Mouse (Mus musculus) heart, postnatal 25 days (tissue): ENCODE results near the gene Gm44579. TPM values are rescaled to one million over a fixed set of nuclear protein-coding genes. Genes with fewer than 3 reads are reported as not detected.

Experiments
- DNase-seq: peaks from one replicate; pipeline ENCODE4 v3.0.0; 2022; ENCODE audit warnings: low spot score
- intact Hi-C: fragments of 180-260 bp; cut with DNase I; formaldehyde crosslinking; loops from one replicate; pipeline ENCODE4 v1.15.1; 2025
- total RNA-seq, 2 experiments: library from RNA; stranded (reverse); gene quantifications; 2 replicates each; pipeline ENCODE4 v1.2.3; 2021

Gm44579 gene
- total RNA-seq, 2 experiments from 2014 or later, result not detected

DNA sequence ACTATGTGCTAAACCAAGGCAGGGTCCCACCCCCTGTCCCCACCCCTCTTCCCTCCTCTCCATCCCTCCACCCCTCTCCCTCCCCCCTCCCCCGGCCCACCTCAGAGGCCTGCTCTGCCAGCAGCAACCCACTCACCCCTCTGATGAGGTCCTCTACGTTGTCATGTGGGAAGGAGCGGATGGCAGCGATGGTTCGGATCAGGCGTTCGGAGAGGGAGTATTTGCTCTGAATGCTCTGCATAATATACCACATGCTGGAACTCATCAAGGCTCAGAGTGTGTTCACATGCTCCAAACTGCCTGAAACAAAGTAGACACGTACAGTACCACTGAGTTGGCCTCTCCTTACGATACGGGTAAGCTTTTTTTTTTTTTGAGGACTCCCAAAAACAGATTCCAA, 78.3 kb downstream of the Gm44579 start:
- intact Hi-C loops, result no loop called here
- DNase-seq, result no peak

DNA sequence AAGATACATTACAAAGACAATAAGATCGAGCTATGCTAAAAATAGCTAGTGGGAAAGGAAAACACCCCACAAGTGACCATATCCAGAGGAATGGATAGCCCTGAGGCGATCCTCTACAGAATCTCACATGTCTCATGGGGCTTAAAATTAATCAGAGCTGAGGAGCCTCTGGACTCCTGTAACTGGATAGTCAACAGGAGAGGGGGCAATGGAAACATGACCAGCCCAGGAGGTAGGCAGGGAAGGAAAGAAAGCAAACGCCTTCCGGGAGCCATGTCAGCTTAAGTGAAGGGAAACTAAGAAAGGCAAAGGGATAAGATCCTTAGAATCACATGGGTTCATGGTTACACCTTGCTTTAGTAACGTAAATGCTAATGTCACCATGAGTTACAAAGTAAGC, 80.0 kb downstream of the Gm44579 start:
- intact Hi-C loops, result no loop called here
- no peak for DNase-seq

DNA sequence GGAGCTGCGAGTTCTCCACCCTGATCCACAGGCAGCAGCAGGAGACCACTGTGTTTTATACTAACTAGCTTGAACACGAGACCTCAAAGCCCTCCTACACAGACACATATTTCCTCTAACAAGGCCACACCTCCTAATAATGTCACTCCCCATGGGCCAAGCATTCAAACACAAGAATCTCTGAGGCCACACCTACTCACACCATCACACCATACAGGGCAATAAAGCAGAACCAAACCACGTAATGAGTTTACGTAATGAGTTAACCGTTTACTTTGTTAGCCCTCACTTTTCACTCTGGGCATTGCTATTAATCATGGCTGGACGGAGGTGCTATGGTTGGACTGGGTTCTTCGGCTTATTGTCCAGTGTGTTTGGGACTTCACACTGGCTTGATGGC, 81.0 kb downstream of the Gm44579 start:
- intact Hi-C loops, result no loop called here
- no peak for DNase-seq

DNA sequence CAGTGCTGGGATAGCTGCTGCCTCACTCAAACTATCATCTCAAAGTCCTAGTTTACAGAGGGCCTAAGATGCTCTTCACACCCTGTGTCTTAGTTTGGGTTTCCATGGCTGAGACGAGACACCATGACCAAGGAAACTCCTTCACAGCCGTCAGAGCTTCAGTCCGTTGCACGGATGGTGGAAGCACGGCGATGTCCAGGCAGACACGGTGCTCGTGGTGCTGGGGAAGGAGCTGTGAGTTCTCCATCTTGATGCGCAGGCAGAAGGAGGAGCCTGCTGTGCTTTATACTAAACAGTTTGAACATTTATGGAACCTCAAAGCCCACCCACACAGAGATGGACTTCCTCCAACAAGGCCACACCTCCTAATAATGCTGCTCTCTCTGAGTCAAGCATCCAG, 83.9 kb downstream of the Gm44579 start:
- intact Hi-C loops, result no loop called here
- no peak for DNase-seq

Other genes starting within 250 kb of the Gm44579 start
- under 1 TPM; 0.36 to 0.52 TPM for gene Col2a1, start 216.3 kb downstream of the Gm44579 start, total RNA-seq
- 100 to 1,000 TPM; 887 to 925 TPM for gene Pfkm, start 128.4 kb downstream of the Gm44579 start, total RNA-seq
- 10 to 100 TPM in 1 of 2 experiments, 1 to 10 TPM in 1; 9.9 to 10.2 TPM for gene Senp1, start 127.2 kb downstream of the Gm44579 start, total RNA-seq
- gene Asb8, start 55.4 kb downstream of the Gm44579 start, total RNA-seq, result 100 to 1,000 TPM; 102 to 106 TPM
- gene Ccdc184, start 53.8 kb downstream of the Gm44579 start, total RNA-seq, result under 1 TPM; 0.81 to 0.91 TPM
- not detected for gene Olfr288, start 25.4 kb downstream of the Gm44579 start, total RNA-seq
- gene Olfr287, start 79 bp upstream of the Gm44579 start, total RNA-seq, result not detected
- gene Olfr286, start 13.5 kb upstream of the Gm44579 start, total RNA-seq, result not detected
- not detected for gene H1fnt, start 36.3 kb upstream of the Gm44579 start, total RNA-seq
- gene Zfp641, start 75.2 kb upstream of the Gm44579 start, total RNA-seq, result 1 to 10 TPM; 5.3 to 6.2 TPM
- not detected for gene Olfr285, start 96.4 kb upstream of the Gm44579 start, total RNA-seq
- not detected for gene Olfr284, start 120.0 kb upstream of the Gm44579 start, total RNA-seq
- not detected for gene Olfr283, start 160.0 kb upstream of the Gm44579 start, total RNA-seq
- gene Olfr282, start 210.2 kb upstream of the Gm44579 start, total RNA-seq, result not detected
- gene Olfr281, start 231.6 kb upstream of the Gm44579 start, total RNA-seq, result not detected
- not detected for gene OR5BS1P, start 248.9 kb upstream of the Gm44579 start, total RNA-seq